Comparison of ENCODE assay signal across 7 mouse cellular contexts in genomic region chr1:136212803-136213202, GRCm38 (mm10). TPM values are rescaled to one million over a fixed set of nuclear protein-coding genes. Genes with fewer than 3 reads are reported as not detected.
DNase-seq lines count a peak whose midpoint lies in the region; ATAC-seq and TF ChIP-seq lines count a peak whose summit lies in the region.

Gene Mroh3, minus strand, starts transcription at chr1:136212828.

- H3K9me3 ChIP-seq in forebrain, postnatal 0 days (ENCODE audit: low read length) = no peaks in the 10 kb centered on the region
- no peaks in the 10 kb centered on the region for H3K9me3 ChIP-seq in lung, embryonic 16.5 days (ENCODE audit: control insufficient read depth, low read length)

- 45% methylated on average over 3 of the region's 3 CpGs for WGBS in forebrain, postnatal 0 days
- 44% methylated on average over 3 of the region's 3 CpGs for WGBS in lung, embryonic 16.5 days

- peak; percentile 28 for DNase-seq in right cerebral cortex, postnatal 25 days
- no peak for DNase-seq in right cerebral cortex, postnatal 36 days (ENCODE audit: low spot score in 2 of 2)
- peak; percentile 74 for DNase-seq in brain, adult 2 months (ENCODE audit: low read depth, low spot score)
- DNase-seq in forebrain, postnatal 0 days = peak; percentile 54
- DNase-seq in skeletal muscle tissue, adult 2 months (ENCODE audit: low read depth, low spot score) = peak; percentile 18
- no peak for DNase-seq in adipocyte (ENCODE audit: low spot score)

- peaks cover 3% of the 10 kb centered on the region; the same call in 1 of the 2 replicates for H3K36me3 ChIP-seq in forebrain, postnatal 0 days (ENCODE audit: insufficient read depth)
- peaks cover 3% of the 10 kb centered on the region; the same call in 1 of the 2 replicates for H3K36me3 ChIP-seq in lung, embryonic 16.5 days (ENCODE audit: control insufficient read depth, insufficient read depth, low read length)

- TF ChIP-seq CTCF in forebrain, postnatal 0 days (IDR thresholded peaks at IDR 0.05; ENCODE audit: low read depth) = peak; percentile 75

- no peak within 1 kb of the TSS for H3K27ac ChIP-seq in forebrain, postnatal 0 days (ENCODE audit: low read depth, low read length)
- no peak within 1 kb of the TSS for H3K27ac ChIP-seq in lung, embryonic 16.5 days (ENCODE audit: low read length)

- peak; percentile 88 for ATAC-seq in forebrain, postnatal 0 days
- peak; percentile 67 for ATAC-seq in lung, embryonic 16.5 days (ENCODE audit: low read depth)

- H3K27me3 ChIP-seq in forebrain, postnatal 0 days (ENCODE audit: insufficient read depth, low read length) = no peaks in the 10 kb centered on the region
- H3K27me3 ChIP-seq in lung, embryonic 16.5 days (ENCODE audit: control insufficient read depth, insufficient read depth, low read depth, low read length) = no peaks in the 10 kb centered on the region

- H3K4me1 ChIP-seq in forebrain, postnatal 0 days (ENCODE audit: insufficient read depth) = no peaks in the 10 kb centered on the region
- H3K4me1 ChIP-seq in lung, embryonic 16.5 days (replicated peaks; ENCODE audit: control insufficient read depth, insufficient read depth, low read length) = no peaks in the 10 kb centered on the region

- H3K4me2 ChIP-seq in forebrain, postnatal 0 days (ENCODE audit: low read depth) = no peak within 1 kb of the TSS
- no peak within 1 kb of the TSS for H3K4me2 ChIP-seq in lung, embryonic 16.5 days (ENCODE audit: low read depth, low read length)

- H3K9ac ChIP-seq in forebrain, postnatal 0 days = no peak within 1 kb of the TSS
- H3K9ac ChIP-seq in lung, embryonic 16.5 days (ENCODE audit: low read length) = no peak within 1 kb of the TSS

- no peak within 1 kb of the TSS for H3K4me3 ChIP-seq in forebrain, postnatal 0 days (ENCODE audit: low read depth, low read length)
- H3K4me3 ChIP-seq in lung, embryonic 16.5 days (ENCODE audit: low read length) = no peak within 1 kb of the TSS

RNA-seq across cellular contexts. Expression of gene Mroh3, which starts in this region (rescaled TPM):
- not detected in 2 replicates for total RNA-seq in forebrain, postnatal 0 days (2014; rRNA removed)
- polyA plus RNA-seq in forebrain, postnatal 0 days (2015; fragmentation: Nextera tagmentation; extraction: Ambion mirVana) = not detected in 2 replicates
- 0.24 TPM in 1 of 2 replicates, not detected in the other for polyA plus RNA-seq in lung, embryonic 16.5 days (2015; fragmentation: Nextera tagmentation; extraction: Ambion mirVana)

Comparison
In these comparisons a context has a peak if more than half of its experiments do, and no peak if none do; other contexts are left out.
1. DNase-seq: peak in right cerebral cortex, postnatal 25 days (single experiment), brain, adult 2 months (single experiment) and skeletal muscle tissue, adult 2 months (single experiment); none in right cerebral cortex, postnatal 36 days (0 of 2) and adipocyte (single experiment).
2. Peak in DNase-seq and ATAC-seq in forebrain, postnatal 0 days; RNA of the gene not detected or under 1 TPM.
3. Peak in ATAC-seq in lung, embryonic 16.5 days; RNA of the gene not detected or under 1 TPM.